Mouse (Mus musculus) myocyte (in vitro differentiated cells): ENCODE data around the gene Methig1. TPM values are rescaled to one million over a fixed set of nuclear protein-coding genes. Genes with fewer than 3 reads are reported as not detected.

ENCODE experiments used
- H3K27me3 ChIP-seq: one replicate; pipeline ENCODE4 v1.6.1; 2011; ENCODE audit not compliant: control insufficient read depth, insufficient read depth, insufficient read length
- H3K36me3 ChIP-seq: one replicate; pipeline ENCODE4 v1.6.1; 2011; ENCODE audit not compliant: control insufficient read depth, insufficient read depth
- H3K4me2 ChIP-seq: one replicate; pipeline ENCODE4 v1.6.1; 2011; ENCODE audit warnings: low read depth, control low read depth
- H3K4me3 ChIP-seq: one replicate; pipeline ENCODE4 v1.5.1; 2011; ENCODE audit warnings: mild to moderate bottlenecking, control low read depth, moderate library complexity
- H3K79me2 ChIP-seq: one replicate; pipeline ENCODE4 v1.6.1; 2011; ENCODE audit not compliant: control insufficient read depth, insufficient read depth
- H3ac ChIP-seq: one replicate; pipeline ENCODE4 v1.6.1; 2011; ENCODE audit not compliant: control insufficient read depth, insufficient read length
- CEBPB ChIP-seq: IDR thresholded peaks from 2 replicates; pipeline ENCODE4 v1.6.1; 2011; ENCODE audit warnings: mild to moderate bottlenecking, moderate library complexity; ENCODE audit not compliant: poor library complexity, insufficient read depth, severe bottlenecking
- E2F4 ChIP-seq: IDR thresholded peaks from one replicate; pipeline ENCODE4 v1.6.1; 2011; ENCODE audit warnings: mild to moderate bottlenecking, control low read depth, moderate library complexity; ENCODE audit not compliant: insufficient read depth
- MAX ChIP-seq: IDR thresholded peaks from one replicate; pipeline ENCODE4 v1.6.1; 2011; ENCODE audit warnings: low read depth, mild to moderate bottlenecking, control low read depth
- MYOD1 ChIP-seq, 3 experiments: IDR thresholded peaks; one replicate each; pipeline ENCODE4 v1.6.1; 2011; ENCODE audit warnings: control low read depth in 2 of 3, low read depth in 2 of 3, mild to moderate bottlenecking in 2 of 3, moderate library complexity in 1 of 3; ENCODE audit not compliant: insufficient read length in 2 of 3, control insufficient read depth in 1 of 3
- MYOG ChIP-seq, 3 experiments: IDR thresholded peaks; one replicate each; pipeline ENCODE4 v1.6.1; 2011; ENCODE audit warnings: control low read depth in 2 of 3, low read depth in 2 of 3, mild to moderate bottlenecking in 2 of 3; ENCODE audit not compliant: insufficient read length in 2 of 3, control insufficient read depth in 1 of 3, insufficient read depth in 1 of 3
- POLR2A ChIP-seq: IDR thresholded peaks from one replicate; pipeline ENCODE4 v1.6.1; 2011; ENCODE audit warnings: low read depth, mild to moderate bottlenecking, control low read depth, moderate library complexity; ENCODE audit not compliant: insufficient read length
- POLR2AphosphoS2 ChIP-seq: IDR thresholded peaks from one replicate; pipeline ENCODE4 v1.6.1; 2011; ENCODE audit warnings: low read depth, control low read depth; ENCODE audit not compliant: insufficient read length
- REST ChIP-seq: IDR thresholded peaks from one replicate; pipeline ENCODE4 v1.6.1; 2011; ENCODE audit warnings: mild to moderate bottlenecking, control low read depth, moderate library complexity; ENCODE audit not compliant: insufficient read depth, insufficient read length
- SRF ChIP-seq: IDR thresholded peaks from one replicate; pipeline ENCODE4 v1.6.1; 2011; ENCODE audit warnings: low read depth; ENCODE audit not compliant: control insufficient read depth, insufficient read length
- TCF12 ChIP-seq: IDR thresholded peaks from one replicate; pipeline ENCODE4 v1.6.1; 2011; ENCODE audit warnings: mild to moderate bottlenecking, control low read depth; ENCODE audit not compliant: poor library complexity, insufficient read depth, severe bottlenecking
- TCF3 ChIP-seq: IDR thresholded peaks from one replicate; pipeline ENCODE4 v1.6.1; 2011; ENCODE audit warnings: low read depth, control low read depth; ENCODE audit not compliant: insufficient read length
- USF1 ChIP-seq: IDR thresholded peaks from one replicate; pipeline ENCODE4 v1.6.1; 2011; ENCODE audit warnings: low read depth, mild to moderate bottlenecking, control low read depth, moderate library complexity
- polyA plus RNA-seq: library from polyadenylated mRNA; unstranded; fragments of >200 nt; fragmentation: generic; extraction: Trizol; gene quantifications from one replicate; pipeline ENCODE4 v1.2.1, GENCODE M21; 2012; ENCODE audit warnings: missing spikeins

The Methig1 gene
- polyA plus RNA-seq, 1 experiment = not detected

- no peak for TF ChIP-seq MYOG (IDR thresholded peaks at IDR 0.05; ENCODE audit: control insufficient read depth in 1 of 3, insufficient read depth in 1 of 3, insufficient read length in 2 of 3, low read depth in 2 of 3)
- TF ChIP-seq MYOD1 (IDR thresholded peaks at IDR 0.05; ENCODE audit: control insufficient read depth in 1 of 3, insufficient read length in 2 of 3, low read depth in 2 of 3) = no peak
- no peak for TF ChIP-seq CEBPB
- TF ChIP-seq SRF = no peak
- no peak for TF ChIP-seq TCF3
- TF ChIP-seq POLR2A = no peak
- TF ChIP-seq USF1 = no peak
- no peak for TF ChIP-seq POLR2AphosphoS2
- TF ChIP-seq TCF12 = no peak
- Histone ChIP-seq H3K4me2 (no peak overlapping the region), H3K4me3 (no peak overlapping the region), H3K27me3 (no peaks in the 10 kb centered on the region), H3K36me3 (peaks cover 65% of the 10 kb centered on the region), H3ac (no peak overlapping the region), H3K79me2 (no peaks in the 10 kb centered on the region)
These were observed 42.6 kb downstream of the Methig1 start for GRCm38 (mm10) chr15:100395561-100395960.

GRCm38 (mm10) chr15:100400592-100401250 lies 47.8 kb downstream of the Methig1 start:
- no peaks in the 10 kb centered on the region for H3K79me2 ChIP-seq
- TF ChIP-seq REST (no peak), POLR2A (no peak), SRF (no peak), MYOG (IDR thresholded peaks at IDR 0.05; ENCODE audit: control insufficient read depth in 1 of 3, insufficient read depth in 1 of 3, insufficient read length in 2 of 3, low read depth in 2 of 3) (no peak), TCF12 (no peak), MAX (no peak), TCF3 (no peak), CEBPB (no peak), MYOD1 (IDR thresholded peaks at IDR 0.05; ENCODE audit: control insufficient read depth in 1 of 3, insufficient read length in 2 of 3, low read depth in 2 of 3) (no peak), E2F4 (no peak), USF1 (no peak), POLR2AphosphoS2 (no peak)
- H3ac ChIP-seq = no peak overlapping the region
- no peak overlapping the region for H3K4me2 ChIP-seq
- H3K36me3 ChIP-seq = peaks cover 79% of the 10 kb centered on the region
- no peak overlapping the region for H3K4me3 ChIP-seq
- no peaks in the 10 kb centered on the region for H3K27me3 ChIP-seq

- H3K79me2 ChIP-seq = no peaks in the 10 kb centered on the region
- H3ac ChIP-seq = no peak overlapping the region
- no peaks in the 10 kb centered on the region for H3K27me3 ChIP-seq
- H3K4me3 ChIP-seq = no peak overlapping the region
- H3K4me2 ChIP-seq = no peak overlapping the region
- H3K36me3 ChIP-seq = peaks cover 76% of the 10 kb centered on the region
- no peak for TF ChIP-seq TCF12
- TF ChIP-seq MAX = no peak
- TF ChIP-seq MYOG (IDR thresholded peaks at IDR 0.05; ENCODE audit: control insufficient read depth in 1 of 3, insufficient read depth in 1 of 3, insufficient read length in 2 of 3, low read depth in 2 of 3) = no peak
- TF ChIP-seq POLR2AphosphoS2 = no peak
- TF ChIP-seq E2F4 = no peak
- no peak for TF ChIP-seq REST
- no peak for TF ChIP-seq TCF3
- TF ChIP-seq CEBPB = no peak
- no peak for TF ChIP-seq MYOD1 (IDR thresholded peaks at IDR 0.05; ENCODE audit: control insufficient read depth in 1 of 3, insufficient read length in 2 of 3, low read depth in 2 of 3)
- TF ChIP-seq POLR2A = no peak
- TF ChIP-seq SRF = no peak
- TF ChIP-seq USF1 = no peak
These were observed 48.9 kb downstream of the Methig1 start for GRCm38 (mm10) chr15:100401811-100402210.

DNA sequence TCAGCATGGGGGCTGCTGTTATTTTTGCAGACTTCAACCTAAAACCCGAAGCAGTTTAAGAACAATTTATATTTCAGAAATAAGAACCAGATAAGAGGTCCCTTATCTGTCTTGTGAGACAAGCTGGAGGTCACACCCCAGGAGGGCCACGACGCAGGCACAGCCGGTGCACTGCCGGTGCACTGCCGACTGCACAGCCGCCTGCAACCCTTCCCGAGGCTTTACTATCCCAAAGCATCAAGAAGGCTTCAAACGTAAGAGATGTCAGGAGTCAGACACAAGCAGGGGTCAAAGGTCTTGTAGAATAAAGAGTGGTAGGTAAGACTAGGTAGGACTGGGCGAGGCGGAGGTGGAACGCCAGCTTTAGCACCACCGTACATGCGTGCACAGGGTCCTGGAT lies 49.4 kb downstream of the Methig1 start:
- H3K4me3 ChIP-seq = no peak overlapping the region
- H3K36me3 ChIP-seq = peaks cover 71% of the 10 kb centered on the region
- no peak overlapping the region for H3ac ChIP-seq
- TF ChIP-seq MAX (no peak), TCF3 (no peak), POLR2AphosphoS2 (no peak), CEBPB (no peak), TCF12 (no peak), POLR2A (no peak), E2F4 (no peak), MYOG (IDR thresholded peaks at IDR 0.05; ENCODE audit: control insufficient read depth in 1 of 3, insufficient read depth in 1 of 3, insufficient read length in 2 of 3, low read depth in 2 of 3) (no peak), USF1 (no peak), MYOD1 (IDR thresholded peaks at IDR 0.05; ENCODE audit: control insufficient read depth in 1 of 3, insufficient read length in 2 of 3, low read depth in 2 of 3) (no peak)
- H3K27me3 ChIP-seq = no peaks in the 10 kb centered on the region
- H3K79me2 ChIP-seq = no peaks in the 10 kb centered on the region
- no peak overlapping the region for H3K4me2 ChIP-seq

- TF ChIP-seq MYOD1 (IDR thresholded peaks at IDR 0.05; ENCODE audit: control insufficient read depth in 1 of 3, insufficient read length in 2 of 3, low read depth in 2 of 3) (no peak), MAX (no peak), POLR2AphosphoS2 (no peak), USF1 (no peak), E2F4 (no peak), REST (no peak), TCF12 (no peak), SRF (no peak), POLR2A (no peak), MYOG (IDR thresholded peaks at IDR 0.05; ENCODE audit: control insufficient read depth in 1 of 3, insufficient read depth in 1 of 3, insufficient read length in 2 of 3, low read depth in 2 of 3) (no peak)
- peaks cover 68% of the 10 kb centered on the region for H3K36me3 ChIP-seq
- no peaks in the 10 kb centered on the region for H3K79me2 ChIP-seq
- no peak overlapping the region for H3K4me2 ChIP-seq
- H3K4me3 ChIP-seq = no peak overlapping the region
- no peak overlapping the region for H3ac ChIP-seq
- no peaks in the 10 kb centered on the region for H3K27me3 ChIP-seq
These were observed 49.8 kb downstream of the Methig1 start for GRCm38 (mm10) chr15:100402798-100403197.
